Mouse (Mus musculus) B cell, adult 67 days (primary cell): Measurements from ENCODE around the gene Bnipl. TPM values are rescaled to one million over a fixed set of nuclear protein-coding genes. Genes with fewer than 3 reads are reported as not detected.

ENCODE experiments used
- total RNA-seq, 2 experiments: library from RNA; stranded (reverse); gene quantifications; 4 replicates each; pipeline ENCODE4 v1.2.4; 2023

The Bnipl gene
- total RNA-seq, result not detected

GRCm38 (mm10) chr3:95250783-95251424 lies at the start of gene Bnipl:
Gene Bnipl (minus strand): TSS chr3:95251193.

GRCm38 (mm10) chr3:95281216-95282126 lies 30.5 kb upstream of the Bnipl start, which contains the start of the genes Mindy1 and Prune1:
Gene Mindy1 (plus strand): TSS chr3:95281345.
Gene Prune1 (minus strand): TSS chr3:95282076.

GRCm38 (mm10) chr3:95241498-95241897 lies 9.5 kb downstream of the Bnipl start, which contains the start of gene Gm128:
Gene Gm128 (minus strand): TSS chr3:95241598.

DNA sequence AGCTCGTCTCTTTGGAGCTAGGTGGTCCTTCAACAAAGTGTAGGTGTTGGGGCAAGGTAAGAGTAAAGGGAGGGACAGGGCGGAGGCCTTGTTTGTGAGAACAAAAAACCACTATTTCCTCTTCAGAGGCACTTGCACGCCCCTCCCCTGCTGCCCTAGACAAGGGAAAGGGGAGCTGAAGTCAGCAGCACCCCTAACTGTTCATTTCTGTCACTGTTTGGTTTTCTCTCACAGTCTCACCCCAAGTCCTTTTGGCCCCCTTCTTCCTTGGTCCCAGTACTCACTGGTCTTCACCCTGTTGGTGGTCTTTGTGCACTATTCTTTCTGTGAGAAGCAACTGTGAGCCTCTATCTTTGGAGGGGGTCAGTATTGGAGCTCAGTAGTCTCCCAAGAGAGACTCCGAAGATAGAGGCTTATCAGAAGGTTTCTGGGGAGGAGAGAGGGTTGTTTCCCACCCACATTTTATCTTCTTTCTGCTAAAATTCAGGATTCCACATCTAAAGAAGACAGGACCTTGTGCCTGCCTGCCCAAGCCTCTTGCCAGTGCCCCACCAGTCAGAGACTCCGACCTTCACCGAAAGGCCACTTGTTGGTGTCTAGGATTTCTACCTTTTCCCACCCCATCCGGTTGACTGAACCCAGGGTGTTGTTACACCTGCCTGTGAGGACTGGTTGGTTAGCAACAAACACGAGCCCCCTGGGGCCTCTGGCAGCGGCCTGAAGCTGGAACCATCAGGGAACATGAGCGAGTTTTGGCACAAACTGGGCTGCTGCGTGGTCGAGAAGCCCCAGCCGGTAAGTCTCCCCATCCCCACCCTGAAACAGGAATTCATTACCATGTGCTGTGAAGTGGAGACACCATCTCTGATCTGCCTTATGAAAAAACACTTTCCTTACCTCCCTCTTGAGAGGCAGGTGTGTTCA lies 19.4 kb downstream of the Bnipl start, which contains the start of gene Mllt11:
TSS of gene Mllt11 (minus strand) at position 874 of the 924 bp plus-strand sequence.

GRCm38 (mm10) chr3:95228148-95228893 lies 22.7 kb downstream of the Bnipl start, which contains the start of gene Cdc42se1:
Gene Cdc42se1 (plus strand): TSS chr3:95228732.

DNA sequence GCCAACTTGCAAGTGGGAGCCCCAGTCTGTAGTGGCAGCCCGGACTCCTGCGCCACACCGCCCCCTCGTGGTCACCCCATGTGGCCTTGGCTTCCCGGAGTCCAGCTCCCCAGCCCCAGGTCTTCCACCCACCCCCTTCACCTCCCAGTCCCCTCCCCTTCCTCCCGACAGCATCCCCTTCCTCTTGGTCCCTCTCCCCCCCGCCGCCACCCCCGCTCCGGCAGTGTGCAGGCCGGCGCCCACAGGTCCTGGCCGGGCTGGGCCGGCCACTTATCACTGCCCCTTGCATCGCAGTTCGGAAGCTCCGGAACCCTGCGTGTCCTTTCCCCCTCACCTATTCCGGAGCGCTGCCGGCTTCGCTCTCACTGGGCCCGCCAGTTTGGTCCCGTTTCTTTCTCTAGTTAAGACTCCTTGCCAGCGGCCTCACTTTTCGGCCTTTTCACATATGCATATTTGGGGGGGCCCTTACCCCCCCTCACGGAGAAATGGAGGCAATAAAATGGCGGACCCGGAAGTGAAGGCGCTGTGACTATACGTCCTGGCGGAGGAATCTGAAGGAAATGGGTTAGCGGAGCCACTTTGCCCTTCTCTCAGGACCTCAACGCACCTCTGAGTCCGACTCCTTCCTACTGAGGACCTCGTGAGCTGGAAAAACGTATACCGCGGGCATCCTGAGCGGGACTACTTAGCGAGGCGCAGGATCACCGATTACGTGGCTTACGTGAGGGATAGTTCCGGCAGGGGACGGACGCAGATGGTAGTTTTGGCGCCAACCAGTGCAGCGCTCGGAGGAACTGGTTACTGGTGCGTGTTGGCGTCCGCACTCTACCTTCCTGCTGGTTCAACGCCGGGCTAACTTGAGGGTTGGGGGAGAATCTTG lies 33.5 kb downstream of the Bnipl start, which contains the start of gene Gabpb2:
TSS of gene Gabpb2 (minus strand) at position 662 of the 880 bp plus-strand sequence.

Other genes starting within 250 kb of the Bnipl start
- 10 to 100 TPM; 59.3 to 65.1 TPM for gene Zfp687, start 235.7 kb downstream of the Bnipl start, total RNA-seq
- gene Psmd4, start 208.6 kb downstream of the Bnipl start, total RNA-seq, result 100 to 1,000 TPM; 116 to 124 TPM
- gene Pip5k1a, start 144.3 kb downstream of the Bnipl start, total RNA-seq, result 10 to 100 TPM; 38.6 to 42.9 TPM
- gene Vps72, start 140.2 kb downstream of the Bnipl start, total RNA-seq, result 10 to 100 TPM; 65.6 to 66.7 TPM
- gene Tmod4, start 126.7 kb downstream of the Bnipl start, total RNA-seq, result 1 to 10 TPM; 1.4 to 2.9 TPM
- gene Scnm1, start 117.2 kb downstream of the Bnipl start, total RNA-seq, result 10 to 100 TPM; 78.0 to 81.5 TPM
- gene Lysmd1, start 117.1 kb downstream of the Bnipl start, total RNA-seq, result 10 to 100 TPM in 1 of 2 experiments, 1 to 10 TPM in 1; 9.6 to 10.1 TPM
- 10 to 100 TPM; 45.4 to 56.4 TPM for gene Tnfaip8l2, start 108.8 kb downstream of the Bnipl start, total RNA-seq
- 1 to 10 TPM in 1 of 2 experiments, under 1 TPM in 1; 0.41 to 1.2 TPM for gene Sema6c, start 90.7 kb downstream of the Bnipl start, total RNA-seq
- 10 to 100 TPM; 89.1 to 90.6 TPM for gene Gabpb2, start 33.3 kb downstream of the Bnipl start, total RNA-seq
- gene Cdc42se1, start 22.5 kb downstream of the Bnipl start, total RNA-seq, result 100 to 1,000 TPM; 225 to 246 TPM
- gene Mllt11, start 19.0 kb downstream of the Bnipl start, total RNA-seq, result 1 to 10 TPM; 8.9 to 9.2 TPM
- under 1 TPM in 1 of 2 experiments, not detected in 1; 0.70 TPM for gene Gm128, start 9.6 kb downstream of the Bnipl start, total RNA-seq
- gene Mindy1, start 30.2 kb upstream of the Bnipl start, total RNA-seq, result 10 to 100 TPM; 38.4 to 39.0 TPM
- 10 to 100 TPM; 14.6 to 16.5 TPM for gene Prune1, start 30.9 kb upstream of the Bnipl start, total RNA-seq
- gene Anxa9, start 56.0 kb upstream of the Bnipl start, total RNA-seq, result 1 to 10 TPM; 1.2 to 2.8 TPM
- gene Cers2, start 63.6 kb upstream of the Bnipl start, total RNA-seq, result 100 to 1,000 TPM; 139 to 152 TPM
- 10 to 100 TPM; 39.0 to 43.5 TPM for gene Setdb1, start 106.0 kb upstream of the Bnipl start, total RNA-seq
- gene 4930558C23Rik, start 151.6 kb upstream of the Bnipl start, total RNA-seq, result not detected
- 10 to 100 TPM; 78.1 to 80.1 TPM for gene Arnt, start 183.2 kb upstream of the Bnipl start, total RNA-seq
- gene Ctsk, start 248.1 kb upstream of the Bnipl start, total RNA-seq, result 1 to 10 TPM; 1.5 to 3.3 TPM